Mouse (Mus musculus): ENCODE results near the gene Ppp1r32.

The Ppp1r32 gene

GRCm38 (mm10) chr19:10458096-10458495, 24.6 kb downstream of the Ppp1r32 start:
- in situ Hi-C loops (cut with MseI, MboI), result loop anchor here in 1 of 2 experiments (5.0 kb wide), 1 partner anchor 34 kb away; no protein-coding TSS in a partner anchor

GRCm38 (mm10) chr19:10457484-10457800, 25.3 kb downstream of the Ppp1r32 start:
- in situ Hi-C loops (cut with MseI, MboI), result loop anchor here in 1 of 2 experiments (5.0 kb wide), 1 partner anchor 35 kb away; no protein-coding TSS in a partner anchor

GRCm38 (mm10) chr19:10456752-10457483, 25.8 kb downstream of the Ppp1r32 start, which contains the start of gene Lrrc10b:
Gene Lrrc10b, minus strand, starts transcription at chr19:10457473.
- in situ Hi-C loops (cut with MseI, MboI), result loop anchor here in 1 of 2 experiments (5.0 kb wide), 1 partner anchor 35 kb away; no protein-coding TSS in a partner anchor

- in situ Hi-C loops (cut with MseI, MboI), result loop anchor here in 1 of 2 experiments (5.0 kb wide), 1 partner anchor 37 kb away; no protein-coding TSS in a partner anchor
These were observed 27.3 kb downstream of the Ppp1r32 start for GRCm38 (mm10) chr19:10455437-10455806.

GRCm38 (mm10) chr19:10454718-10455436, 27.9 kb downstream of the Ppp1r32 start:
- in situ Hi-C loops (cut with MseI, MboI), result loop anchor here (5.0 kb wide), 2 partner anchors 32 to 37 kb away; no protein-coding TSS in a partner anchor

GRCm38 (mm10) chr19:10449708-10450107, 33.0 kb downstream of the Ppp1r32 start:
- in situ Hi-C loops (cut with MseI, MboI), result loop anchor here in 1 of 2 experiments (5.0 kb wide), 1 partner anchor 38 kb away; no protein-coding TSS in a partner anchor

GRCm38 (mm10) chr19:10449190-10449589, 33.5 kb downstream of the Ppp1r32 start:
- in situ Hi-C loops (cut with MseI, MboI), result no loop called here

GRCm38 (mm10) chr19:10448275-10448674, 34.5 kb downstream of the Ppp1r32 start:
- in situ Hi-C loops (cut with MseI, MboI), result no loop called here

GRCm38 (mm10) chr19:10444685-10445369, 37.9 kb downstream of the Ppp1r32 start:
- in situ Hi-C loops (cut with MseI, MboI), result no loop called here

- in situ Hi-C loops (cut with MseI, MboI), result no loop called here
These were observed 45.2 kb downstream of the Ppp1r32 start for GRCm38 (mm10) chr19:10437521-10437920.

GRCm38 (mm10) chr19:10436726-10437125, 46.0 kb downstream of the Ppp1r32 start:
- in situ Hi-C loops (cut with MseI, MboI), result no loop called here

- in situ Hi-C loops (cut with MseI, MboI), result no loop called here
These were observed 46.8 kb downstream of the Ppp1r32 start for GRCm38 (mm10) chr19:10435908-10436307.

GRCm38 (mm10) chr19:10434927-10435326, 47.8 kb downstream of the Ppp1r32 start:
- in situ Hi-C loops (cut with MseI, MboI), result no loop called here

GRCm38 (mm10) chr19:10433879-10434540, 48.7 kb downstream of the Ppp1r32 start:
- in situ Hi-C loops (cut with MseI, MboI), result no loop called here

- in situ Hi-C loops (cut with MseI, MboI), result no loop called here
These were observed 49.5 kb downstream of the Ppp1r32 start for GRCm38 (mm10) chr19:10433225-10433624.

GRCm38 (mm10) chr19:10431841-10432240, 50.9 kb downstream of the Ppp1r32 start:
- in situ Hi-C loops (cut with MseI, MboI), result no loop called here

GRCm38 (mm10) chr19:10431410-10431809, 51.3 kb downstream of the Ppp1r32 start:
- in situ Hi-C loops (cut with MseI, MboI), result no loop called here

GRCm38 (mm10) chr19:10429371-10429770, 53.4 kb downstream of the Ppp1r32 start:
- in situ Hi-C loops (cut with MseI, MboI), result no loop called here

- in situ Hi-C loops (cut with MseI, MboI), result no loop called here
These were observed 55.3 kb downstream of the Ppp1r32 start for GRCm38 (mm10) chr19:10427431-10427830.

GRCm38 (mm10) chr19:10426793-10427192, 55.9 kb downstream of the Ppp1r32 start:
- in situ Hi-C loops (cut with MseI, MboI), result no loop called here

GRCm38 (mm10) chr19:10426312-10426711, 56.4 kb downstream of the Ppp1r32 start:
- in situ Hi-C loops (cut with MseI, MboI), result no loop called here
